Comparison of ENCODE assay signal across 10 mouse cellular contexts in the genomic region with DNA sequence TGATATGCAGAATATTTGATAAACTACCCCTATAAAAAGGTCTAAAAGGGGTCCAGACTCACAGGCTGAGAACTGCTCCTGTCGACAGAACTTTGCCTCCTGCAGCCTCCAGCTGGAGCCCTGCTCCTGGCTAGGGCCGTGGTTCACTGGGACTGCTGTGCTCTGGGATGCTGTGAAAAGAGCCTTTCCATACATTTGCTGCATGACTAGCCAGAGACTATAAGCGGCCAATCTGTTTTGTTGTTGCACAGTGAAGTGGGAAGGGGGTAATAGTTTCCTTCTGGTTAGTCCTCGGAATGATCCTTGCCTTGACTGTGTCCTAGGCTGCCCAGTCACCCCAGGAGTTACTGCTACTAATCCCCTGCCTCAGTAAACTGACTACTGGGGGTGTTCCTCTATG. TPM values are rescaled to one million over a fixed set of nuclear protein-coding genes. Genes with fewer than 3 reads are reported as not detected.
DNase-seq lines count a peak whose midpoint lies in the region; ATAC-seq and TF ChIP-seq lines count a peak whose summit lies in the region.
"Had no signal": no experiment of that assay in that cellular context is flagged by ENCODE, and none has a peak within 500 bp of the region (broad histone marks: within the 10 kb centered on the region; RNA-seq: fewer than 3 reads in every experiment).

No protein-coding gene starts in this region.

- no peak overlapping the region for H3K4me3 ChIP-seq in left cerebral cortex, adult 2 months
- no peak overlapping the region for H3K4me3 ChIP-seq in hindbrain, embryonic 13.5 days
- H3K4me3 ChIP-seq in midbrain, embryonic 13.5 days (replicated peaks) = no peak overlapping the region
- H3K4me3 ChIP-seq: embryonic facial prominence, embryonic 13.5 days had no signal

- peak overlapping the region; percentile 82; the same call in 1 of the 2 replicates for H3K27ac ChIP-seq in left cerebral cortex, adult 2 months
- peak overlapping the region; percentile 76 for H3K27ac ChIP-seq in hindbrain, embryonic 13.5 days
- H3K27ac ChIP-seq in midbrain, embryonic 13.5 days = peak overlapping the region; percentile 74
- H3K27ac ChIP-seq: embryonic facial prominence, embryonic 13.5 days had no signal

- no peak overlapping the region for H3K9ac ChIP-seq in hindbrain, embryonic 13.5 days
- no peak overlapping the region for H3K9ac ChIP-seq in midbrain, embryonic 13.5 days (replicated peaks)
- H3K9ac ChIP-seq: embryonic facial prominence, embryonic 13.5 days; lung, embryonic 14.5 days had no signal

- H3K27me3 ChIP-seq in hindbrain, embryonic 13.5 days = no peaks in the 10 kb centered on the region
- H3K27me3 ChIP-seq in midbrain, embryonic 13.5 days = no peaks in the 10 kb centered on the region
- H3K27me3 ChIP-seq: embryonic facial prominence, embryonic 13.5 days had no signal

- H3K4me2 ChIP-seq in hindbrain, embryonic 13.5 days = no peak overlapping the region
- H3K4me2 ChIP-seq in midbrain, embryonic 13.5 days (replicated peaks) = no peak overlapping the region
- H3K4me2 ChIP-seq: embryonic facial prominence, embryonic 13.5 days; lung, embryonic 14.5 days had no signal

- H3K36me3 ChIP-seq in hindbrain, embryonic 13.5 days = peaks cover 78% of the 10 kb centered on the region
- H3K36me3 ChIP-seq in midbrain, embryonic 13.5 days = peaks cover 81% of the 10 kb centered on the region

- peak; percentile 31; the same call in 1 of the 2 replicates for ATAC-seq in hindbrain, embryonic 13.5 days (ENCODE audit: low FRiP score)
- ATAC-seq in midbrain, embryonic 13.5 days = peak; percentile 74

- 19% methylated on average over 4 of the region's 4 CpGs for WGBS in hindbrain, embryonic 13.5 days
- 8% methylated on average over 4 of the region's 4 CpGs for whole genome bisulfite sequencing in midbrain, embryonic 13.5 days

- intact Hi-C loops in left cerebral cortex, adult 2 months (cut with DNase I) = no loop called here

- peaks cover 39% of the 10 kb centered on the region for H3K4me1 ChIP-seq in hindbrain, embryonic 13.5 days (replicated peaks)
- H3K4me1 ChIP-seq in midbrain, embryonic 13.5 days (replicated peaks) = peaks cover 34% of the 10 kb centered on the region

- no peaks in the 10 kb centered on the region for H3K9me3 ChIP-seq in hindbrain, embryonic 13.5 days
- H3K9me3 ChIP-seq in midbrain, embryonic 13.5 days = no peaks in the 10 kb centered on the region
- H3K9me3 ChIP-seq: embryonic facial prominence, embryonic 13.5 days had no signal

- DNase-seq in left cerebral cortex, adult 2 months (ENCODE audit: extremely low spot score in 1 of 2, low spot score in 2 of 2) = no peak
- no peak for DNase-seq in left cerebral cortex, adult 9 months (ENCODE audit: low spot score in 2 of 2)
- DNase-seq in embryo, embryonic 10.5 days (ENCODE audit: low spot score) = peak; percentile 79
- DNase-seq in layer of hippocampus, adult 9-11 months = no peak
- DNase-seq in yolk sac, embryonic 10.5 days (ENCODE audit: low spot score) = no peak
- no peak for DNase-seq in left cerebral cortex, adult 8-10 months (ENCODE audit: low spot score in 2 of 2)
- DNase-seq: lung, embryonic 14.5 days had no signal

- no peak for TF ChIP-seq CTCF in left cerebral cortex, adult 2 months (IDR thresholded peaks at IDR 0.05)

RNA-seq across cellular contexts. Expression of gene Fbxl22, which starts 8.4 kb away (rescaled TPM):
- under 1 TPM; 0.28 to 0.38 TPM for total RNA-seq in left cerebral cortex, adult 2 months (2021)
- 2.0 and 2.2 TPM in 2 replicates for polyA plus RNA-seq in hindbrain, embryonic 13.5 days (2015; fragmentation: Nextera tagmentation; extraction: Ambion mirVana)
- 1.7 and 2.2 TPM in 2 replicates for polyA plus RNA-seq in midbrain, embryonic 13.5 days (2015; fragmentation: Nextera tagmentation; extraction: Ambion mirVana)
- total RNA-seq in left cerebral cortex, adult 8-10 months (2022) = under 1 TPM; 0.17 to 0.34 (median 0.25) TPM
